Mouse (Mus musculus): ENCODE measurements at regions not wholly inside any gene's neighbourhood (a gene's known extent, or its start where the extent isn't known, plus 50 kb on each side); places are given as distances from the start of the nearest gene placed in this dataset.
A peak's percentile ranks its signal among the peaks of the same experiment; 100 is the strongest.

DNA sequence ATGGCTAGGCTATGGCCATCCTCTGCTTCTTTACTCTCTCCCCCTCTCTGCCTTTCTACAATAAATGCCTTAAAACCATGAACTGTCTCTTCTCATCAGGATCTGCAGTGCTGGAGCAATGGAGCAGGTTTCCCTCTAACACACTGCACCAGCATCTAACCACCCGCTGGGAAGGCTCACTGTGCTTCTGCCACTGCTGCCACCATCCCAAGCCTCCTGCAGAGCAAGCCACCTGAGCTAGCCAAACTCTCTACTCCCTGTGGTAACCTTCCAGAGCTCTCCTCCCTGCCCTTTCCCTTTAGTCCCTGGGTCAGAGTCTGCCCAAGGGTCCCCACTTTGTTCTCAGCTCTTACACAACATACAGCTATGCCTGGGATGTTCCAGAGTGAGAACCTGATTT, 107.3 kb upstream of the 4933402E13Rik start:
- no peak for DNase-seq (ENCODE audit: low spot score)

DNA sequence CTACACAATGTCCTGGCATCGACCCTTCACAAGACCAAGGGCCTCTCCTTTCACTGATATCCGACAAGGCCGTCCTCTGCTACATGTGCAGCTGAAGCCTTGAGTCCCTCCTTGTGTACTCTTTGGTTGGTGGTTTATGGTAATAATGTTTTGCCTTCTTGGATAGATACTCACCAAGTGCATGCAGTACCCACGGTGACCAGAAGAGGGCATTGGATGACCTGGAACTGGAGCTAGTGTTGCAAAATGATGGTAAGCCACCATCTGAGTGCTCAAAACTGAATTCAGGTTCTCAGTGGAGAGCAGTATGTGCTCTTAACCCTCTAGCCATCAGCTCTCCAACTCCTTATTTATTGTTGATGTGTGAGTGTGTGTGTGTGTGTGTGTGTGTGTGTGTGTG, 103.2 kb upstream of the 4933402E13Rik start:
- DNase-seq (ENCODE audit: low spot score): peak; percentile 20
